Mouse (Mus musculus): ENCODE data around the gene Mpg. TPM values are rescaled to one million over a fixed set of nuclear protein-coding genes. Genes with fewer than 3 reads are reported as not detected.
A peak's percentile ranks its signal among the peaks of the same experiment; 100 is the strongest.

Gene Mpg
- polyA plus RNA-seq, 1 experiment from 2014 or later: 37.8 TPM

DNA sequence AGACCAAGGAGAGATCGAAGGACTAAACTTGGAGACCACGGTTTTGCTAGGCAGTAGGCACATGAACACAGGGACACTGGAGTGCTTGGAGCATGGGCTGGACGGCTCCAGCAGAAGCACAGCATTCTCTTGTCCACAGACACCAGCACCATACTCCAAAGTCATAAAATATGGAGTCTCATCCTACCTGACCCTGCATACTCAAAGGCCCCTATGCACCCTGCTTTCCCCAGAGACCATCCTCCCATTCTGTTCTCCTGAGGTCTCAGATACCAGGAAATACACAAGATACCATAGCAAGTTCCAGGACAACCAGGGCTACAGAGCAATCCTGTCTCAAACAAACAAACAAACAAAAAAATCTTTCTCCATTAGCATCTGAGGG is 11.1 kb downstream of the Mpg start:
- 89% methylated on average over 3 of the region's 3 CpGs for WGBS
- ATAC-seq (ENCODE audit: insufficient number of reproducible peaks, low FRiP score, low TSS enrichment, low read depth): no peak

DNA sequence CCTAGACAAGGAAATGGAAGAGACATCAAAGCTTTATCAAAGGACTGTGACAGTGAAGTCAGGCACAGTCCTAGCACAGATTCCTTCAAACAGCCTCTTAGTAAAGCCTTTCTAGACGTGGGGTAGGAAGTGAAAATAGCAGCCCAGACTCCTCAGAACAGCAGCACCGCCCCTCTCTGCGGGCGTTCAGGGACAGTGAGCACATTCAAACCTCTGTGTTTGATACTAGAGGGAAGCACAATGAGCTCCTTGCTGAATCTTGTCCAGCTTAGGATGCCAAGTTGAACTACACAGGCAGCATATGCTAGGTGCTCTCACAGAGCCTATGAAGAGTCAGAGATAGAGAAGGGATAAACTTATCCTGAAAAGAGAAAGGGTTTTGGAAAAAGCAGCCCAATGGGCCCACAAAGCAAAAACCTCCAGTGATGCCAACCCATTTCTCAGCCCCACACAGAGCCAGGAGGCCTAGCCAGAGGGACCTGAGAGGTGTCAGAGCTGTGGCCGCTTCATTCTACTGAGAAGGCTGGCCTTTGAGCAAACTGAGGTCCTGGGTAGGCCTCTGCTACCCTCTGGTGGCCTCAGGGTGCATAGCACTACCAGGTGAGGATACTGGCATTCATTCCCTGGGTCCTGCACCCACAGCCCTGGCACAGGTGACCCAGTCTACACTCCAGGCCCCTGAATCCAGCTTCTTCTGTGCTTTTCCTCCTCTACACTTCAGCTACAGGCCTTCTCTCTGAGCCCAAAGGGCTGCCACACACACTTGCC is 12.0 kb downstream of the Mpg start:
- H3K4me3 ChIP-seq (ENCODE audit: low read depth, low read length): no peak overlapping the region
- ATAC-seq (ENCODE audit: insufficient number of reproducible peaks, low FRiP score, low TSS enrichment, low read depth): 0 out of 2 replicates have a peak, but pooled peaks have one; percentile 49

More for the DNA sequence above, 11.1 kb downstream of the Mpg start:
- no peaks in the 10 kb centered on the region for H3K9me3 ChIP-seq (ENCODE audit: control insufficient read depth, low read length)
- no peak overlapping the region for H3K27ac ChIP-seq (replicated peaks; ENCODE audit: low read depth, low read length)
- peaks cover 7% of the 10 kb centered on the region; the same call in 1 of the 2 replicates for H3K36me3 ChIP-seq (ENCODE audit: control insufficient read depth, insufficient read depth, low read length)
- H3K4me3 ChIP-seq (ENCODE audit: low read depth, low read length): no peak overlapping the region
- H3K9ac ChIP-seq (ENCODE audit: low read length): no peak overlapping the region
- H3K27me3 ChIP-seq (ENCODE audit: control insufficient read depth, insufficient read depth, low read length): no peaks in the 10 kb centered on the region
- no peak for DNase-seq (ENCODE audit: low spot score)
- no peak overlapping the region for H3K4me2 ChIP-seq (ENCODE audit: low read depth, severe bottlenecking)
- no peaks in the 10 kb centered on the region for H3K4me1 ChIP-seq (ENCODE audit: control insufficient read depth, insufficient read depth, low read length)

GRCm38 (mm10) chr11:32241391-32241790 is 15.1 kb downstream of the Mpg start:
- Histone ChIP-seq H3K4me1 (ENCODE audit: control insufficient read depth, insufficient read depth, low read length) (no peaks in the 10 kb centered on the region), H3K36me3 (ENCODE audit: control insufficient read depth, insufficient read depth, low read length) (peaks cover 5% of the 10 kb centered on the region), H3K4me2 (ENCODE audit: low read depth, severe bottlenecking) (no peak overlapping the region), H3K9ac (ENCODE audit: low read length) (no peak overlapping the region), H3K9me3 (ENCODE audit: control insufficient read depth, low read length) (no peaks in the 10 kb centered on the region), H3K4me3 (ENCODE audit: low read depth, low read length) (no peak overlapping the region), H3K27me3 (ENCODE audit: control insufficient read depth, insufficient read depth, low read length) (no peaks in the 10 kb centered on the region), H3K27ac (replicated peaks; ENCODE audit: low read depth, low read length) (no peak overlapping the region)
- no peak for ATAC-seq (ENCODE audit: insufficient number of reproducible peaks, low FRiP score, low TSS enrichment, low read depth)
- no peak for DNase-seq (ENCODE audit: low spot score)

More for the DNA sequence above, 12.0 kb downstream of the Mpg start:
- no peak overlapping the region for H3K9ac ChIP-seq (ENCODE audit: low read length)
- H3K4me1 ChIP-seq (ENCODE audit: control insufficient read depth, insufficient read depth, low read length): no peaks in the 10 kb centered on the region
- no peak overlapping the region for H3K4me2 ChIP-seq (ENCODE audit: low read depth, severe bottlenecking)
- peaks cover 5% of the 10 kb centered on the region; the same call in 1 of the 2 replicates for H3K36me3 ChIP-seq (ENCODE audit: control insufficient read depth, insufficient read depth, low read length)
- H3K27ac ChIP-seq (replicated peaks; ENCODE audit: low read depth, low read length): no peak overlapping the region
- H3K27me3 ChIP-seq (ENCODE audit: control insufficient read depth, insufficient read depth, low read length): no peaks in the 10 kb centered on the region
- DNase-seq (ENCODE audit: low spot score): peak; percentile 80
- WGBS: 67% methylated on average over 5 of the region's 5 CpGs
- no peaks in the 10 kb centered on the region for H3K9me3 ChIP-seq (ENCODE audit: control insufficient read depth, low read length)

DNA sequence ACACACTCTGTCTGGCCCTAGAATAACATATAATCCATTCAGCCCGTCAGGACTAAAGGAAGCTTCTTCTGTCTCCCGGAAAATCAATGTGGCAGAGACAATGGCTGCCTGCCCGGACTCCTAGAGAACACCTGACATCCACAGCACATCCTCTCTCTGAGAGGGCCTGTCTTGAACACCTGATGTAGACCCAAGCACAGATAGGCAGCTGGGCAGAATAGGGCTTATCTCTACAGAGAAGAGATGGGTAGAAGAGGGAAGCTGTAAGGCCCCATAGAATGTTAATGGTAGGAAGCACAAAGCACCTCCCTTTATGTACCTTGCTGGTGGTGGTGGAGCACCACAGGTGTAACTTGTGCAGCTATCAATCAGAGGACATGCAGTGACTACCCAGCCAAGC is 15.9 kb downstream of the Mpg start:
- Histone ChIP-seq H3K4me2 (ENCODE audit: low read depth, severe bottlenecking) (no peak overlapping the region), H3K9me3 (ENCODE audit: control insufficient read depth, low read length) (no peaks in the 10 kb centered on the region), H3K27ac (replicated peaks; ENCODE audit: low read depth, low read length) (no peak overlapping the region), H3K27me3 (ENCODE audit: control insufficient read depth, insufficient read depth, low read length) (no peaks in the 10 kb centered on the region), H3K36me3 (ENCODE audit: control insufficient read depth, insufficient read depth, low read length) (peaks cover 5% of the 10 kb centered on the region), H3K9ac (ENCODE audit: low read length) (no peak overlapping the region), H3K4me3 (ENCODE audit: low read depth, low read length) (no peak overlapping the region), H3K4me1 (ENCODE audit: control insufficient read depth, insufficient read depth, low read length) (no peaks in the 10 kb centered on the region)
- DNase-seq (ENCODE audit: low spot score) (no peak), ATAC-seq (ENCODE audit: insufficient number of reproducible peaks, low FRiP score, low TSS enrichment, low read depth) (no peak)
- 96% methylated on average over 3 of the region's 3 CpGs for WGBS

GRCm38 (mm10) chr11:32243205-32243955 is 17.1 kb downstream of the Mpg start:
- no peak overlapping the region for H3K9ac ChIP-seq (ENCODE audit: low read length)
- no peak overlapping the region for H3K4me3 ChIP-seq (ENCODE audit: low read depth, low read length)
- no peaks in the 10 kb centered on the region for H3K9me3 ChIP-seq (ENCODE audit: control insufficient read depth, low read length)
- no peak overlapping the region for H3K27ac ChIP-seq (replicated peaks; ENCODE audit: low read depth, low read length)
- H3K27me3 ChIP-seq (ENCODE audit: control insufficient read depth, insufficient read depth, low read length): no peaks in the 10 kb centered on the region
- ATAC-seq (ENCODE audit: insufficient number of reproducible peaks, low FRiP score, low TSS enrichment, low read depth) (no peak), DNase-seq (ENCODE audit: low spot score) (no peak)
- 79% methylated on average over 7 of the region's 7 CpGs for WGBS
- H3K4me2 ChIP-seq (ENCODE audit: low read depth, severe bottlenecking): no peak overlapping the region
- no peaks in the 10 kb centered on the region for H3K4me1 ChIP-seq (ENCODE audit: control insufficient read depth, insufficient read depth, low read length)
- peaks cover 8% of the 10 kb centered on the region for H3K36me3 ChIP-seq (ENCODE audit: control insufficient read depth, insufficient read depth, low read length)

- H3K9me3 ChIP-seq (ENCODE audit: control insufficient read depth, low read length): no peaks in the 10 kb centered on the region
- H3K27me3 ChIP-seq (ENCODE audit: control insufficient read depth, insufficient read depth, low read length): no peaks in the 10 kb centered on the region
- no peak overlapping the region for H3K27ac ChIP-seq (replicated peaks; ENCODE audit: low read depth, low read length)
- no peak for ATAC-seq (ENCODE audit: insufficient number of reproducible peaks, low FRiP score, low TSS enrichment, low read depth)
- H3K4me3 ChIP-seq (ENCODE audit: low read depth, low read length): no peak overlapping the region
- no peak overlapping the region for H3K9ac ChIP-seq (ENCODE audit: low read length)
- H3K4me1 ChIP-seq (ENCODE audit: control insufficient read depth, insufficient read depth, low read length): no peaks in the 10 kb centered on the region
- no peak for DNase-seq (ENCODE audit: low spot score)
- no peak overlapping the region for H3K4me2 ChIP-seq (ENCODE audit: low read depth, severe bottlenecking)
- H3K36me3 ChIP-seq (ENCODE audit: control insufficient read depth, insufficient read depth, low read length): peaks cover 8% of the 10 kb centered on the region
- 87% methylated on average over 3 of the region's 3 CpGs for WGBS
Measured at GRCm38 (mm10) chr11:32244064-32244463, 17.8 kb downstream of the Mpg start.

DNA sequence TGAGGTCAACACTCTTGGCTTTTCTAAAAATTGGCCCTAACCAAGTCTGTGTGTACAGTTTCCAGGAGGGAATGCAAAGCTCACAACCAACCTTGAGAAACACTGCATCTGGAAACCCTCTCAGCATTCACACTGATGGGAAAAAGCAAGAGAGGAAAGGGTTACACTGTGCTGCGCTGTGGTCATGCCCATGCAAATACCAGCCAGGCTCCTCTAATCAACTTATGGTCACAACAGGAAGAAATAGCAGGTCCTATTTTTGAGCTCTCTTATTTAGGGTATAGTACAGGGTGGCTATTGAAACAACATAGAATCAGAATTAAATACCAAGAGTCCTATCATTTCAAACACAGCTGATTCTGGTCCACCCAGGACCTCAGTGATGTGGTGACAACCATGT is 18.3 kb downstream of the Mpg start:
- DNase-seq (ENCODE audit: low spot score) (no peak), ATAC-seq (ENCODE audit: insufficient number of reproducible peaks, low FRiP score, low TSS enrichment, low read depth) (no peak)
- Histone ChIP-seq H3K4me3 (ENCODE audit: low read depth, low read length) (no peak overlapping the region), H3K9ac (ENCODE audit: low read length) (no peak overlapping the region), H3K36me3 (ENCODE audit: control insufficient read depth, insufficient read depth, low read length) (peaks cover 8% of the 10 kb centered on the region), H3K27me3 (ENCODE audit: control insufficient read depth, insufficient read depth, low read length) (no peaks in the 10 kb centered on the region), H3K9me3 (ENCODE audit: control insufficient read depth, low read length) (no peaks in the 10 kb centered on the region), H3K4me1 (ENCODE audit: control insufficient read depth, insufficient read depth, low read length) (no peaks in the 10 kb centered on the region), H3K4me2 (ENCODE audit: low read depth, severe bottlenecking) (no peak overlapping the region), H3K27ac (replicated peaks; ENCODE audit: low read depth, low read length) (no peak overlapping the region)
- 88% methylated on average over 1 of the region's 1 CpGs for WGBS

DNA sequence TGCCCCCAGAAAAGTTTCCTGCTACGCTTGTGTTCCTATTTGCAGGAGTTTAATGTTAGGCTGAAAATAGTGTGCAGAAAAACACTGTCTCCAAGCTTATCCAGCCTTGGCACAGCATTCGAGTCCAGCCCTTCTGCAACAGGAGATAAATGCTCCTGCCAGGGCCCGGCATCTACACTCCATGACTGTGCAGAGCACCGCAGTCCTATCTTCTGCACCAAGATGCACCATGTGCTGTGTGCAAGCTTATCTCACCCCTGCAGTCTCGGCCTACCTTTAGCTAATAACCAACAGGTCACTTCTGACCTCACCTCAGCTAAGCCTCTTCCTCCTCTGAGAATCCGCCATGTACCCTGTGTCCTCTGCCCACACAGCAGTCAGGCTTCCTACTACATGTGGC is 19.3 kb downstream of the Mpg start:
- no peak overlapping the region for H3K9ac ChIP-seq (ENCODE audit: low read length)
- no peak overlapping the region for H3K4me2 ChIP-seq (ENCODE audit: low read depth, severe bottlenecking)
- no peaks in the 10 kb centered on the region for H3K27me3 ChIP-seq (ENCODE audit: control insufficient read depth, insufficient read depth, low read length)
- H3K4me1 ChIP-seq (ENCODE audit: control insufficient read depth, insufficient read depth, low read length): no peaks in the 10 kb centered on the region
- no peak overlapping the region for H3K4me3 ChIP-seq (ENCODE audit: low read depth, low read length)
- peaks cover 10% of the 10 kb centered on the region for H3K36me3 ChIP-seq (ENCODE audit: control insufficient read depth, insufficient read depth, low read length)
- WGBS: 96% methylated on average over 6 of the region's 6 CpGs
- ATAC-seq (ENCODE audit: insufficient number of reproducible peaks, low FRiP score, low TSS enrichment, low read depth) (no peak), DNase-seq (ENCODE audit: low spot score) (no peak)
- no peak overlapping the region for H3K27ac ChIP-seq (replicated peaks; ENCODE audit: low read depth, low read length)
- no peaks in the 10 kb centered on the region for H3K9me3 ChIP-seq (ENCODE audit: control insufficient read depth, low read length)

All from limb, embryonic 11.5 days (tissue).